Mouse (Mus musculus) cerebellum, postnatal 10 days (tissue): ENCODE data around the gene Emilin1.

Experiments
- DNase-seq, 2 experiments: peaks; one replicate each; pipeline ENCODE4 v3.0.0; 2021; ENCODE audit warnings: mixed read lengths in 2 of 2

The Emilin1 gene

DNA sequence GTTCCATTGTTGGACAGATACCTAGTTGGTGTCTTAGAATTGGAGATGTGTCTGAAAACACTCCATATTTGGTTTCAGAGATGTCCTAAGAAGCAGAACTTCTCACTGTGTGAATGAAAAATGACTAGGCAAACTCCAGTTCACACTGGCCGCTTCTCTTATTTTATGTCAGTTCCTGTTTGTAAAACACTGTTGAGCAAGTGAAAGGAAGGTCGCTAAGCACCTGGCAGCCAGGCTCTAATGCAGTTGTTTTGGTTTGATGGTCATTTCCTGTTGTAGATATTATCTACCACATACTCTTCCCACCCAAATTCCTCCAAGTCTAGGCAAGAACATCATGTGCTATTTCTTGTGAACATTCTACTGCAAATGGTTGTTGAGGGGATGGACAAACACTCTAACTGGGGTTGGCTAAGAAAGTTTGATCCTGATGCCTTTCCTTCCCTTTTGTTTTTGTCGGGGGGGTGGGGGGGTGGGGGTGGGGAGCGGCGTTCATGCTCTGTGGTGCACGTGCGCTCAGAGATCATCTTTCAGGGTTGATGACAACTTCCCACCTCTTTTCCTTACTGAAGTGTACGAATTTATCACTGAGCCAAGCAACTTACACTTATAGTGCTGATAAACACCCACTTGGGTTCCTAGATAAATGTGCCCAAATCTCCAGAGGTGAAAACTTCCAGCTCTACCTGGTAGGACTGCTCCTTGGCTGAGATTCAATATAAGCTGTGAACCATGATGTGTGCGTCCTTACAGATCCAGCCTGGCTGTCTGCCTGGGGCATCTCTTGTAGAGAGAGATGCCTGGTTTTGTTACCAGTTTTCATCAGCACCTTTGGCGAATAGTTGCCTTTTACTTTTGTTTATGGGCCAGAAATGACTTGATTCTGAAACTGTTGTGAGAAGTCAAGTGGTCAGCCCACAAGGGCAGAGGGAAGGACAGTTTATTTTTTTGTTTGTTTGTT lies 48.6 kb downstream of the Emilin1 start:
- no peak for DNase-seq

GRCm38 (mm10) chr5:30963916-30964315 lies 50.7 kb downstream of the Emilin1 start:
- no peak for DNase-seq

DNA sequence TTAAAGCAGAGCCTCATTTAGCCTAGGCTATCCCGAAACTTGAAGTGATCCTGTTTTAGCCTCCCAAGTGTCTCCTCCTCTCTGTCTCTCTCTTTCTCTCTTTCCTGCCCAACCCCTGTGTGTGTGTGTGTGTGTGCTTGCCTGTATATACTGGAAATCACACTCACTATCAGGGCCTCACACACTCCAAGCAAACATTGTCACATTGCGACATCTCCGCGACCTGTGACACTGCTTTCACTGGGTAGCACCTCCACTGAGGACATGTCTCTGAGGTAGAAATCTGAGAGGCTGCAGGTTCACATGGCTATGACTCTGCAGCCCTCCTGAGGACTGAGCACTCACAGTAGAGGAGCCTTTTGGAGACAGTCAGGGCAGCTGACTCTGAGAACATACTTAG lies 53.0 kb downstream of the Emilin1 start:
- no peak for DNase-seq

DNA sequence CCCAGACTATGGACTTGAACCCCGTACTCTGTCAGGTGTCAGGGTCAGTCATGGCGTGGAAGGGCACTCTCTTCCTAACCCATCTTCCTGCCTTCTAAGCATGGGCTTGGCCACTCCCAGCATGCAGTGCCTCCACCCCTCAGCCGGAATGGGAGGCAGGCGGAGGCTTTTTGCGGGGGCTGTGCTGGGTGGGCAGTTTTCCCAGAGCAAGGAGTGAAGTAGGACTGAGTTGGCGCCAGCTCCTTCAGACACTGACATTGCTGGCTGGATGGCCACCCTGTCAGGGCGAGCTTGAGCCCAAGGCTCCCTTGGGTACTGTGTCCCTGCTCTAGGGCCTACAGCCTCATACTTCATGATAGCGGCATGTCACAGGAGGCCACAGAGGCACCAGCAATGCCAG lies 55.2 kb downstream of the Emilin1 start, which contains the start of gene Tcf23:
Gene Tcf23 (plus strand): TSS at position 247 of the 400 bp plus-strand sequence.
- DNase-seq = peak in 1 of 2 experiments; percentile 45

DNA sequence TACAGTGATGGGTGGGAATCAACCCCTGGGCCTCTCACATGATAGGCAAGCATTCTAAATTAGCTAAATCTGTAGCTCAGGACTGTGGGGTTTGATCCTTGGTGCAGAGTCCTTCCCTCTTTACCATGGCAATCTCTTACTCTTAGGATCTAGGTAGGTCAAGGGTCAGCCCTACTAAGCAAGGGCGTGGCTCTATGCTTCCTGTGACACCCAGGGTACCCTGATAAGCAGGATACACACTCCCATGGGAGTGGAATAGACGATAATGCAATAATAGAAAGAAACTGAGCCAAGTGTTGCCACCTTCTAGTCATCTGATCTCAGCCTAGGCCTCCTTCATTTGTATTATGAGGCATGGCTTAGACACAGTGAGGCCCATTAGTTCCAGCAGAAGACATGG lies 56.2 kb downstream of the Emilin1 start:
- no peak for DNase-seq
